Mouse (Mus musculus) adrenal gland, postnatal 36 days (tissue): Measurements from ENCODE around the gene Il9r. TPM values are rescaled to one million over a fixed set of nuclear protein-coding genes. Genes with fewer than 3 reads are reported as not detected.

Experiments
- DNase-seq, 2 experiments: peaks; one replicate each; pipeline ENCODE4 v3.0.0; 2021; ENCODE audit warnings: mixed read lengths in 1 of 2
- long read RNA-seq, 2 experiments: library from polyadenylated mRNA; stranded (forward); transcript quantifications; one replicate each; pipeline ENCODE4 v2.0.0; 2021; ENCODE audit warnings: borderline sequencing depth in 2 of 2
- total RNA-seq, 2 experiments: library from RNA; stranded (reverse); gene quantifications; 2 replicates each; pipeline ENCODE4 v1.2.3; 2021

The Il9r gene
- under 1 TPM; 0.26 to 0.96 TPM for total RNA-seq
- long read RNA-seq, experiment 1, result 0 reads
- long read RNA-seq, experiment 2, result 0 reads

GRCm38 (mm10) chr11:32200075-32200601 is at the start of gene Il9r:
Gene Il9r (minus strand): TSS chr11:32200279.
- peak; percentile 46 to 53 for DNase-seq

GRCm38 (mm10) chr11:32248350-32248749 is 48.3 kb upstream of the Il9r start:
- DNase-seq, result no peak

GRCm38 (mm10) chr11:32247068-32247467 is 47.0 kb upstream of the Il9r start:
- DNase-seq, result no peak

- DNase-seq, result no peak
Observed at GRCm38 (mm10) chr11:32245614-32246013, 45.5 kb upstream of the Il9r start.

GRCm38 (mm10) chr11:32244617-32245016 is 44.5 kb upstream of the Il9r start:
- DNase-seq, result no peak

- no peak for DNase-seq
Observed at GRCm38 (mm10) chr11:32244064-32244463, 44.0 kb upstream of the Il9r start.

GRCm38 (mm10) chr11:32243205-32243955 is 43.3 kb upstream of the Il9r start:
- no peak for DNase-seq

- no peak for DNase-seq
Observed at GRCm38 (mm10) chr11:32242209-32242608, 42.1 kb upstream of the Il9r start.

- no peak for DNase-seq
Observed at GRCm38 (mm10) chr11:32241391-32241790, 41.3 kb upstream of the Il9r start.

GRCm38 (mm10) chr11:32238093-32238860 is 38.2 kb upstream of the Il9r start:
- peak; percentile 73 to 80 for DNase-seq

GRCm38 (mm10) chr11:32237411-32237795 is 37.3 kb upstream of the Il9r start:
- no peak for DNase-seq

- peak; percentile 56 to 75 for DNase-seq
Observed at GRCm38 (mm10) chr11:32236712-32237410, 36.8 kb upstream of the Il9r start.

- DNase-seq, result no peak
Observed at GRCm38 (mm10) chr11:32236132-32236531, 36.1 kb upstream of the Il9r start.

- peak; percentile 80 to 87 for DNase-seq
Observed at GRCm38 (mm10) chr11:32235646-32236045, 35.6 kb upstream of the Il9r start.

GRCm38 (mm10) chr11:32234816-32235485 is 34.9 kb upstream of the Il9r start:
- no peak for DNase-seq

- no peak for DNase-seq
Observed at GRCm38 (mm10) chr11:32233895-32234294, 33.8 kb upstream of the Il9r start.

- no peak for DNase-seq
Observed at GRCm38 (mm10) chr11:32232848-32233247, 32.8 kb upstream of the Il9r start.

- no peak for DNase-seq
Observed at GRCm38 (mm10) chr11:32231125-32231524, 31.0 kb upstream of the Il9r start.

GRCm38 (mm10) chr11:32230220-32230619 is 30.1 kb upstream of the Il9r start:
- no peak for DNase-seq

- no peak for DNase-seq
Observed at GRCm38 (mm10) chr11:32228292-32228845, 28.3 kb upstream of the Il9r start.

GRCm38 (mm10) chr11:32227555-32227954 is 27.5 kb upstream of the Il9r start:
- no peak for DNase-seq

- no peak for DNase-seq
Observed at GRCm38 (mm10) chr11:32227041-32227440, 27.0 kb upstream of the Il9r start.
